Mouse (Mus musculus) brain, embryonic 14.5 days (tissue): ENCODE results near the gene Cog3.

Source experiments
- CTCF ChIP-seq: fragments of 200-500 bp; IDR thresholded peaks from 2 replicates; pipeline ENCODE4 v1.5.1; 2012; ENCODE audit warnings: inconsistent platforms, mild to moderate bottlenecking, moderate library complexity, borderline replicate concordance; ENCODE audit not compliant: insufficient read depth, insufficient read length; ENCODE audit errors: extremely low read depth
- POLR2A ChIP-seq: fragments of 200-500 bp; IDR thresholded peaks from 2 replicates; pipeline ENCODE4 v1.6.1; 2012; ENCODE audit warnings: mild to moderate bottlenecking, inconsistent platforms, borderline replicate concordance; ENCODE audit not compliant: poor library complexity, insufficient read depth, insufficient read length, severe bottlenecking; ENCODE audit errors: extremely low read depth

DNA sequence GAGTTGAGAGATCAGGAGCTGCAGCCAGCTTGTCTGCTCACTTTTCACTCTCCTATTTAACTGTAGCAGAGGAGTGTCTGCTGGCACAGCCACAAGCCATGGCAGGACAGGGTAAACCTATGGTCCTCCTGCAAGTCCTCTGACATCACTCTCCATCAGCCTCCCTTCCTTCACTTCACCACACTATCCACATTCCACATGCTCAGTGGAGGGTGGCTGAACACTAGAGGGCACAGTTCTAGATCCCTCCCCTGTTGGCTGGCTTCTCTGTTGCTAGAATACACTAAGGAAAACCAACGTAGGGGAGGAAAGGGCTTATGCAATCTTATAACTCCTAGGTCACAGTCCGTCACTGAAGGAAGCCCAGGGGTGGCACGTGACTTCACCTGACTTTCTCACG, 27.3 kb downstream of the Cog3 start:
- peak; percentile 31; the same call in 1 of the 2 replicates for TF ChIP-seq CTCF
- TF ChIP-seq POLR2A = no peak
